Mouse (Mus musculus) MEL (cell line): Measurements from ENCODE around the gene Cul4a. TPM values are rescaled to one million over a fixed set of nuclear protein-coding genes. Genes with fewer than 3 reads are reported as not detected.

Source experiments
- DNase-seq: peaks from one replicate; pipeline ENCODE4 v3.0.0; 2011; ENCODE audit warnings: low read depth, low spot score
- H3K27ac ChIP-seq: 2 replicates; pipeline ENCODE4 v1.5.1; 2012; ENCODE audit warnings: low read depth, mild to moderate bottlenecking, control low read depth, low read length, moderate library complexity; ENCODE audit not compliant: control insufficient read depth
- H3K27me3 ChIP-seq, 2 experiments: fragments of 150-350 bp in 1 of 2; sonication (generic) in 1 of 2; 2 replicates each; pipeline ENCODE4 v1.6.1; 2012; ENCODE audit warnings: low read length in 2 of 2, mild to moderate bottlenecking in 2 of 2, improper control_type of control experiment in 1 of 2, moderate library complexity in 1 of 2; ENCODE audit not compliant: insufficient read depth in 2 of 2, control insufficient read depth in 1 of 2
- H3K36me3 ChIP-seq, 2 experiments: 2 replicates each; pipeline ENCODE4 v1.6.1; 2012 to 2014; ENCODE audit warnings: low read length in 2 of 2, improper control_type of control experiment in 1 of 2, inconsistent platforms in 1 of 2, mild to moderate bottlenecking in 1 of 2; ENCODE audit not compliant: insufficient read depth in 2 of 2, control insufficient read depth in 1 of 2
- H3K4me1 ChIP-seq, 2 experiments: fragments of 150-350 bp in 1 of 2; sonication (generic) in 1 of 2; 2 replicates each; pipeline ENCODE4 v1.6.1; 2012; ENCODE audit warnings: low read length in 2 of 2, improper control_type of control experiment in 1 of 2, mild to moderate bottlenecking in 1 of 2; ENCODE audit not compliant: insufficient read depth in 2 of 2, control insufficient read depth in 1 of 2
- H3K4me3 ChIP-seq, 2 experiments: fragments of 150-350 bp in 1 of 2; sonication (generic) in 1 of 2; 2 replicates each; pipeline ENCODE4 v1.5.1; 2012; ENCODE audit warnings: low read depth in 2 of 2, low read length in 2 of 2, mild to moderate bottlenecking in 2 of 2, moderate library complexity in 2 of 2, control low read depth in 1 of 2, improper control_type of control experiment in 1 of 2; ENCODE audit not compliant: control insufficient read depth in 1 of 2, insufficient read depth in 1 of 2
- H3K79me2 ChIP-seq: 2 replicates; pipeline ENCODE4 v1.6.1; 2012; ENCODE audit warnings: mild to moderate bottlenecking, low read length, moderate library complexity; ENCODE audit not compliant: control insufficient read depth, poor library complexity, insufficient read depth
- H3K9ac ChIP-seq: 2 replicates; pipeline ENCODE4 v1.6.1; 2012; ENCODE audit warnings: low read depth, mild to moderate bottlenecking, control low read depth, low read length, moderate library complexity; ENCODE audit not compliant: control insufficient read depth, poor library complexity, severe bottlenecking
- H3K9me3 ChIP-seq: fragments of 150-350 bp; sonication (generic); replicated peaks from 2 replicates; pipeline ENCODE4 v1.6.1; 2012; ENCODE audit warnings: mild to moderate bottlenecking, low read length, improper control_type of control experiment, moderate library complexity; ENCODE audit not compliant: insufficient read depth
- CHD1 ChIP-seq: IDR thresholded peaks from 2 replicates; pipeline ENCODE4 v1.6.1; 2012; ENCODE audit warnings: low read depth, mild to moderate bottlenecking, inconsistent platforms, low read length, improper control_type of control experiment
- CTCF ChIP-seq, 3 experiments: IDR thresholded peaks in 2 of 3; conservative IDR thresholded peaks in 1 of 3; 2 replicates each; pipeline ENCODE4 v1.5.1; 2011 to 2012; ENCODE audit warnings: low read length in 3 of 3, low read depth in 2 of 3, mild to moderate bottlenecking in 2 of 3, improper control_type of control experiment in 1 of 3, inconsistent platforms in 1 of 3, mixed read lengths in 1 of 3, moderate library complexity in 1 of 3; ENCODE audit not compliant: control insufficient read depth in 1 of 3, insufficient read depth in 1 of 3, poor library complexity in 1 of 3, severe bottlenecking in 1 of 3
- ELF1 ChIP-seq: IDR thresholded peaks from 2 replicates; pipeline ENCODE4 v1.6.1; 2014; ENCODE audit warnings: low read depth, mild to moderate bottlenecking, inconsistent platforms, low read length, improper control_type of control experiment, moderate library complexity
- EP300 ChIP-seq, 2 experiments: IDR thresholded peaks; 2 replicates each; pipeline ENCODE4 v1.6.1; 2011; ENCODE audit warnings: improper control_type of control experiment in 2 of 2, low read length in 2 of 2, low read depth in 1 of 2, mild to moderate bottlenecking in 1 of 2
- ETS1 ChIP-seq: IDR thresholded peaks from 2 replicates; pipeline ENCODE4 v1.6.1; 2012; ENCODE audit warnings: low read depth, mild to moderate bottlenecking, inconsistent platforms, low read length, improper control_type of control experiment, moderate library complexity
- GATA1 ChIP-seq: IDR thresholded peaks from 2 replicates; pipeline ENCODE4 v1.6.1; 2011; ENCODE audit warnings: low read depth, low read length, improper control_type of control experiment
- JUND ChIP-seq: IDR thresholded peaks from 2 replicates; pipeline ENCODE4 v1.6.1; 2011; ENCODE audit warnings: low read depth, mild to moderate bottlenecking, improper control_type of control experiment, low read length
- MAX ChIP-seq: IDR thresholded peaks from 2 replicates; pipeline ENCODE4 v1.6.1; 2011; ENCODE audit warnings: low read length, improper control_type of control experiment
- MAZ ChIP-seq: IDR thresholded peaks from 2 replicates; pipeline ENCODE4 v1.6.1; 2012; ENCODE audit warnings: low read depth, mild to moderate bottlenecking, inconsistent platforms, low read length, improper control_type of control experiment
- MXI1 ChIP-seq: IDR thresholded peaks from 2 replicates; pipeline ENCODE4 v1.6.1; 2011; ENCODE audit warnings: mild to moderate bottlenecking, low read depth, low read length, improper control_type of control experiment
- MYB ChIP-seq: IDR thresholded peaks from 2 replicates; pipeline ENCODE4 v1.6.1; 2011; ENCODE audit warnings: mild to moderate bottlenecking, low read depth, low read length, improper control_type of control experiment
- MYC ChIP-seq: IDR thresholded peaks from 2 replicates; pipeline ENCODE4 v1.6.1; 2011; ENCODE audit warnings: low read depth, mild to moderate bottlenecking, low read length, improper control_type of control experiment, moderate library complexity
- POLR2A ChIP-seq, 2 experiments: IDR thresholded peaks; 2 replicates each; pipeline ENCODE4 v1.6.1; 2011 to 2012; ENCODE audit warnings: low read length in 2 of 2, mild to moderate bottlenecking in 2 of 2, control low read depth in 1 of 2, improper control_type of control experiment in 1 of 2, low read depth in 1 of 2, moderate library complexity in 1 of 2; ENCODE audit not compliant: control insufficient read depth in 1 of 2, insufficient read depth in 1 of 2, poor library complexity in 1 of 2
- POLR2AphosphoS2 ChIP-seq: IDR thresholded peaks from 2 replicates; pipeline ENCODE4 v1.6.1; 2011; ENCODE audit warnings: low read length, improper control_type of control experiment
- POLR2AphosphoS5 ChIP-seq: IDR thresholded peaks from 2 replicates; pipeline ENCODE4 v1.6.1; 2012; ENCODE audit warnings: low read depth, borderline replicate concordance, mild to moderate bottlenecking, inconsistent platforms, low read length, moderate library complexity, mixed read lengths
- RAD21 ChIP-seq: IDR thresholded peaks from 2 replicates; pipeline ENCODE4 v1.6.1; 2011; ENCODE audit warnings: mild to moderate bottlenecking, low read depth, low read length, improper control_type of control experiment
- RCOR1 ChIP-seq: IDR thresholded peaks from 2 replicates; pipeline ENCODE4 v1.6.1; 2012; ENCODE audit warnings: low read depth, mild to moderate bottlenecking, inconsistent platforms, low read length, improper control_type of control experiment
- SIN3A ChIP-seq: IDR thresholded peaks from 2 replicates; pipeline ENCODE4 v1.6.1; 2012; ENCODE audit warnings: low read length, improper control_type of control experiment, inconsistent platforms
- SMC3 ChIP-seq: IDR thresholded peaks from 2 replicates; pipeline ENCODE4 v1.6.1; 2011; ENCODE audit warnings: low read depth, low read length, improper control_type of control experiment
- TAL1 ChIP-seq: IDR thresholded peaks from 2 replicates; pipeline ENCODE4 v1.6.1; 2012; ENCODE audit warnings: mild to moderate bottlenecking, inconsistent platforms, low read length, moderate library complexity, mixed read lengths
- TCF12 ChIP-seq: IDR thresholded peaks from 2 replicates; pipeline ENCODE4 v1.6.1; 2014; ENCODE audit warnings: low read depth, mild to moderate bottlenecking, inconsistent platforms, low read length, improper control_type of control experiment, moderate library complexity
- USF2 ChIP-seq, 2 experiments: IDR thresholded peaks; 2 replicates each; pipeline ENCODE4 v1.6.1; 2011 to 2012; ENCODE audit warnings: improper control_type of control experiment in 2 of 2, low read length in 2 of 2, borderline replicate concordance in 1 of 2, inconsistent platforms in 1 of 2, low read depth in 1 of 2, mild to moderate bottlenecking in 1 of 2; ENCODE audit not compliant: insufficient read depth in 1 of 2
- ZC3H11A ChIP-seq: IDR thresholded peaks from 2 replicates; pipeline ENCODE4 v1.6.1; 2012; ENCODE audit warnings: low read depth, mild to moderate bottlenecking, inconsistent platforms, low read length, improper control_type of control experiment
- ZNF384 ChIP-seq: IDR thresholded peaks from 2 replicates; pipeline ENCODE4 v1.6.1; 2012; ENCODE audit warnings: low read depth, mild to moderate bottlenecking, inconsistent platforms, low read length, improper control_type of control experiment
- polyA plus RNA-seq, 2 experiments: library from polyadenylated mRNA; stranded (reverse) in 1 of 2; unstranded in 1 of 2; fragments of >175 nt in 1 of 2; fragments of >200 nt in 1 of 2; gene quantifications; 2 replicates each; pipeline versions ENCODE4 v1.2.1 to v1.2.4; 2012; ENCODE audit warnings: low replicate concordance in 2 of 2, low read depth in 1 of 2; ENCODE audit not compliant: insufficient read length in 2 of 2, insufficient read depth in 1 of 2, missing spikeins in 1 of 2
- total RNA-seq: library from RNA; depleted of rRNA; stranded (reverse); fragments of 300-350 nt; gene quantifications from 2 replicates; pipeline ENCODE4 v1.2.3, GENCODE M21; 2012

The Cul4a gene
- total and polyA plus RNA-seq, 3 experiments = 56.2 to 131 (median 81.4) TPM

- Histone ChIP-seq H3K9ac (peak overlapping the region; percentile 3; the same call in 1 of the 2 replicates), H3K27me3 (no peaks in the 10 kb centered on the region), H3K27ac (peak overlapping the region; percentile 58), H3K79me2 (peaks cover 75% of the 10 kb centered on the region), H3K36me3 (peaks cover 13 to 29% of the 10 kb centered on the region in 2 experiments), H3K4me1 (peaks cover 18 to 28% of the 10 kb centered on the region in 2 experiments), H3K4me3 (peak overlapping the region in 1 of 2 experiments; percentile 12; a peak in 2 of 4 replicates), H3K9me3 (no peaks in the 10 kb centered on the region)
- DNase-seq = peak; percentile 73
- TF ChIP-seq CHD1 = no peak
- peak; percentile 53; the same call in 1 of the 2 replicates for TF ChIP-seq ETS1
- TF ChIP-seq MYB = peak; percentile 37; the same call in 1 of the 2 replicates
- TF ChIP-seq TAL1 = peak; percentile 76
- TF ChIP-seq MAX = no peak
- no peak for TF ChIP-seq CTCF (IDR thresholded peaks at IDR 0.05 in 2 of 3, conservative IDR thresholded peaks at IDR 0.05 in 1 of 3; ENCODE audit: control insufficient read depth in 1 of 3, insufficient read depth in 1 of 3, low read depth in 2 of 3, low read length in 3 of 3, poor library complexity in 1 of 3, severe bottlenecking in 1 of 3)
- TF ChIP-seq SIN3A = peak; percentile 25; the same call in 1 of the 2 replicates
- peak; percentile 64; the same call in 1 of the 2 replicates for TF ChIP-seq MXI1
- peak; percentile 77 to 85 for TF ChIP-seq EP300 (IDR thresholded peaks at IDR 0.05; ENCODE audit: low read depth in 1 of 2, low read length in 2 of 2)
- no peak for TF ChIP-seq POLR2AphosphoS2
- no peak for TF ChIP-seq ZNF384
- TF ChIP-seq TCF12 = peak; percentile 87; the same call in 1 of the 2 replicates
- TF ChIP-seq MYC = no peak
- peak; percentile 75 for TF ChIP-seq GATA1
- no peak for TF ChIP-seq JUND
- peak; percentile 53; the same call in 1 of the 2 replicates for TF ChIP-seq RCOR1
- TF ChIP-seq POLR2A (IDR thresholded peaks at IDR 0.05; ENCODE audit: control insufficient read depth in 1 of 2, insufficient read depth in 1 of 2, low read depth in 1 of 2, low read length in 2 of 2, poor library complexity in 1 of 2) = no peak
- no peak for TF ChIP-seq RAD21
- no peak for TF ChIP-seq POLR2AphosphoS5
- no peak for TF ChIP-seq ZC3H11A
- TF ChIP-seq USF2 (IDR thresholded peaks at IDR 0.05; ENCODE audit: borderline replicate concordance in 1 of 2, insufficient read depth in 1 of 2, low read depth in 1 of 2, low read length in 2 of 2) = no peak
- TF ChIP-seq MAZ = 0 out of 2 replicates have a peak, but pooled peaks have one; percentile 41
- no peak for TF ChIP-seq SMC3
- no peak for TF ChIP-seq ELF1
Measured at GRCm38 (mm10) chr8:13108967-13109366, 3.5 kb downstream of the Cul4a start.
